Mouse (Mus musculus) embryonic facial prominence, embryonic 14.5 days (tissue): ENCODE measurements around the gene Elp4. TPM values are rescaled to one million over a fixed set of nuclear protein-coding genes. Genes with fewer than 3 reads are reported as not detected.
A peak's percentile ranks its signal among the peaks of the same experiment; 100 is the strongest.

Source experiments
- ATAC-seq: fragments of 200-750 bp; cut with Nextera tagmentation; 2 replicates; pipeline ENCODE4 v1.8.0; 2017; ENCODE audit warnings: low read depth, moderate number of reproducible peaks, moderate TSS enrichment
- DNase-seq: peaks from one replicate; pipeline ENCODE4 v3.0.0-alpha.2; 2015; ENCODE audit warnings: low spot score
- H3K27ac ChIP-seq: fragments of 300-500 bp; sonication (generic); replicated peaks from 2 replicates; pipeline ENCODE4 v1.5.1; 2014; ENCODE audit warnings: low read depth, mild to moderate bottlenecking, low read length, moderate library complexity
- H3K27me3 ChIP-seq: fragments of 300-500 bp; sonication (generic); replicated peaks from 2 replicates; pipeline ENCODE4 v1.6.1; 2014; ENCODE audit warnings: low read length; ENCODE audit not compliant: control insufficient read depth, insufficient read depth
- H3K36me3 ChIP-seq: fragments of 300-500 bp; sonication (generic); 2 replicates; pipeline ENCODE4 v1.6.1; 2014; ENCODE audit warnings: low read length, mixed read lengths; ENCODE audit not compliant: control insufficient read depth, insufficient read depth
- H3K4me1 ChIP-seq: fragments of 300-500 bp; sonication (generic); 2 replicates; pipeline ENCODE4 v1.6.1; 2014; ENCODE audit warnings: antibody characterized with exemption, low read length; ENCODE audit not compliant: control insufficient read depth, insufficient read depth
- H3K4me2 ChIP-seq: fragments of 300-500 bp; sonication (generic); 2 replicates; pipeline ENCODE4 v1.6.1; 2014; ENCODE audit warnings: low read depth, mild to moderate bottlenecking, low read length, moderate library complexity, mixed read lengths
- H3K4me3 ChIP-seq: fragments of 300-500 bp; sonication (generic); 2 replicates; pipeline ENCODE4 v1.5.1; 2014; ENCODE audit warnings: low read depth, mild to moderate bottlenecking, low read length
- H3K9ac ChIP-seq: fragments of 300-500 bp; sonication (generic); 2 replicates; pipeline ENCODE4 v1.6.1; 2014; ENCODE audit warnings: low read depth, mild to moderate bottlenecking, low read length, moderate library complexity, mixed read lengths
- H3K9me3 ChIP-seq: fragments of 300-500 bp; sonication (generic); 2 replicates; pipeline ENCODE4 v1.6.1; 2016; ENCODE audit warnings: low read length; ENCODE audit not compliant: control insufficient read depth
- WGBS: fragments of 180-500 bp; shearing (Covaris S2); extraction: QIAGEN DNeasy Blood & Tissue Kit; methylation state at CpG from one replicate; pipeline ENCODE4 v1.1.7; 2014; 5-methylcytosine and 5-hydroxymethylcytosine counted together
- polyA plus RNA-seq: library from polyadenylated mRNA; unstranded; fragments of >200 nt; fragmentation: Nextera tagmentation; extraction: Ambion mirVana; gene quantifications from 2 replicates; pipeline ENCODE4 v1.2.1, GENCODE M21; 2014

Elp4 gene
- polyA plus RNA-seq, 1 experiment from 2014 or later = 28.8 TPM

GRCm38 (mm10) chr2:105680146-105680998 is 224.0 kb downstream of the Elp4 start:
- Histone ChIP-seq H3K27ac (no peak overlapping the region), H3K4me2 (peak overlapping the region; percentile 1; the same call in 1 of the 2 replicates), H3K36me3 (no peaks in the 10 kb centered on the region), H3K9me3 (no peaks in the 10 kb centered on the region), H3K9ac (no peak overlapping the region), H3K4me3 (peak overlapping the region; percentile 2; the same call in 1 of the 2 replicates), H3K27me3 (peaks cover 98% of the 10 kb centered on the region), H3K4me1 (0 out of 2 replicates have a peak, but pooled peaks cover 4% of the 10 kb centered on the region)
- 2% methylated on average over 18 of the region's 24 CpGs for WGBS
- ATAC-seq (peak; percentile 87), DNase-seq (peak; percentile 81)

- Histone ChIP-seq H3K9me3 (no peaks in the 10 kb centered on the region), H3K9ac (no peak overlapping the region), H3K27ac (no peak overlapping the region), H3K4me1 (0 out of 2 replicates have a peak, but pooled peaks cover 4% of the 10 kb centered on the region), H3K36me3 (no peaks in the 10 kb centered on the region), H3K4me3 (no peak overlapping the region), H3K4me2 (peak overlapping the region; percentile 5; the same call in 1 of the 2 replicates), H3K27me3 (peaks cover 99% of the 10 kb centered on the region)
- DNase-seq = no peak
- WGBS = 6% methylated on average over 2 of the region's 2 CpGs
- no peak for ATAC-seq
Measured at GRCm38 (mm10) chr2:105679331-105679730, 225.0 kb downstream of the Elp4 start.

GRCm38 (mm10) chr2:105678880-105679321 is 225.5 kb downstream of the Elp4 start:
- Histone ChIP-seq H3K4me1 (0 out of 2 replicates have a peak, but pooled peaks cover 4% of the 10 kb centered on the region), H3K27me3 (peaks cover 99% of the 10 kb centered on the region), H3K9ac (no peak overlapping the region), H3K36me3 (no peaks in the 10 kb centered on the region), H3K9me3 (no peaks in the 10 kb centered on the region), H3K4me3 (peak overlapping the region; percentile 4; the same call in 1 of the 2 replicates), H3K27ac (no peak overlapping the region), H3K4me2 (peak overlapping the region; percentile 5; the same call in 1 of the 2 replicates)
- 3% methylated on average over 7 of the region's 7 CpGs for WGBS
- DNase-seq = no peak
- ATAC-seq = no peak

GRCm38 (mm10) chr2:105678306-105678705 is 226.1 kb downstream of the Elp4 start:
- H3K9me3 ChIP-seq = no peaks in the 10 kb centered on the region
- no peak overlapping the region for H3K27ac ChIP-seq
- H3K4me1 ChIP-seq = 0 out of 2 replicates have a peak, but pooled peaks cover 4% of the 10 kb centered on the region
- 12% methylated on average over 4 of the region's 4 CpGs for WGBS
- no peaks in the 10 kb centered on the region for H3K36me3 ChIP-seq
- DNase-seq = no peak
- H3K9ac ChIP-seq = no peak overlapping the region
- no peak overlapping the region for H3K4me3 ChIP-seq
- peak overlapping the region; percentile 5; the same call in 1 of the 2 replicates for H3K4me2 ChIP-seq
- ATAC-seq = no peak
- H3K27me3 ChIP-seq = peaks cover 100% of the 10 kb centered on the region

- H3K9me3 ChIP-seq = no peaks in the 10 kb centered on the region
- H3K4me2 ChIP-seq = no peak overlapping the region; the same call in 1 of the 2 replicates
- ATAC-seq = no peak
- H3K36me3 ChIP-seq = no peaks in the 10 kb centered on the region
- H3K4me1 ChIP-seq = 0 out of 2 replicates have a peak, but pooled peaks cover 4% of the 10 kb centered on the region
- H3K27me3 ChIP-seq = peaks cover 100% of the 10 kb centered on the region
- H3K27ac ChIP-seq = no peak overlapping the region
- no peak overlapping the region; the same call in 1 of the 2 replicates for H3K9ac ChIP-seq
- H3K4me3 ChIP-seq = peak overlapping the region; percentile 41; the same call in 1 of the 2 replicates
- whole genome bisulfite sequencing = under 1% methylated on average over 11 of the region's 11 CpGs
- no peak for DNase-seq
Measured at GRCm38 (mm10) chr2:105677434-105678105, 226.8 kb downstream of the Elp4 start.

- no peaks in the 10 kb centered on the region for H3K36me3 ChIP-seq
- peak overlapping the region; percentile 60 for H3K4me2 ChIP-seq
- 0 out of 2 replicates have a peak, but pooled peaks cover 4% of the 10 kb centered on the region for H3K4me1 ChIP-seq
- H3K27me3 ChIP-seq = peaks cover 100% of the 10 kb centered on the region
- peak overlapping the region; percentile 56 for H3K9ac ChIP-seq
- peak overlapping the region; percentile 41 for H3K4me3 ChIP-seq
- WGBS = under 1% methylated on average over 11 of the region's 11 CpGs
- H3K9me3 ChIP-seq = no peaks in the 10 kb centered on the region
- no peak for DNase-seq
- H3K27ac ChIP-seq = no peak overlapping the region
- no peak for ATAC-seq
Measured at GRCm38 (mm10) chr2:105676909-105677433, 227.4 kb downstream of the Elp4 start.

GRCm38 (mm10) chr2:105676080-105676908 is 228.1 kb downstream of the Elp4 start:
- Histone ChIP-seq H3K36me3 (no peaks in the 10 kb centered on the region), H3K27ac (0 out of 2 replicates have a peak overlapping the region, but pooled peaks have one; percentile 15), H3K4me3 (peak overlapping the region; percentile 41), H3K27me3 (peaks cover 100% of the 10 kb centered on the region), H3K4me2 (peak overlapping the region; percentile 60), H3K9me3 (no peaks in the 10 kb centered on the region), H3K9ac (peak overlapping the region; percentile 56), H3K4me1 (0 out of 2 replicates have a peak, but pooled peaks cover 4% of the 10 kb centered on the region)
- under 1% methylated on average over 60 of the region's 77 CpGs for WGBS
- no peak for DNase-seq
- no peak for ATAC-seq
